Mouse (Mus musculus): ENCODE measurements around the gene Foxo1. TPM values are rescaled to one million over a fixed set of nuclear protein-coding genes. Genes with fewer than 3 reads are reported as not detected.

Gene Foxo1
- polyA plus RNA-seq, 1 experiment from 2014 or later = 2.6 TPM

DNA sequence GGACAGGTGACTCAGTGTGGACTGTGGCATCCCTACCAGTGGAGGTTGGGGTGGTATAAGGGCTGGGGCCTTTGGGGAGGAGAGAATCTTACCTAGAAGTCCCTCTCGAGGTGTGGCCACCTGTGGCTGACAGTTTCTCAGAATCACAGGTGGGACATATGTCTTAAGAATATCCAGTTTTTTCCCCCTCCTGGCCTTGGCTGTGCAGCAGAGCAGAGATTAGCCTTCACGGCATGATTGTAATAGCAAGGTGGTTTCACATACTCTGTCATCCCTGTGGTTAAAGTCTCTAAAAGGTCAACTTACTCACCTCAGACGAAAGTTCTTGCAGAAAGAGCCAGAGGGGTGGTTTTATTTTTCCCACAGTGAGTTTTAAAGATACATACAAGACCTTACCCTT is 2.4 kb downstream of the Foxo1 start:
- Histone ChIP-seq H3K4me2 (peak overlapping the region; percentile 98), H3K9me3 (replicated peaks) (no peaks in the 10 kb centered on the region), H3K36me3 (no peaks in the 10 kb centered on the region), H3K4me1 (peaks cover 39% of the 10 kb centered on the region), H3K27me3 (replicated peaks) (peaks cover 37% of the 10 kb centered on the region), H3K27ac (no peak overlapping the region), H3K9ac (0 out of 2 replicates have a peak overlapping the region, but pooled peaks have one; percentile 80), H3K4me3 (peak overlapping the region; percentile 83)
- ATAC-seq = no peak
- WGBS (ENCODE audit: insufficient replicate concordance) = 26% methylated on average over 3 of the region's 3 CpGs

DNA sequence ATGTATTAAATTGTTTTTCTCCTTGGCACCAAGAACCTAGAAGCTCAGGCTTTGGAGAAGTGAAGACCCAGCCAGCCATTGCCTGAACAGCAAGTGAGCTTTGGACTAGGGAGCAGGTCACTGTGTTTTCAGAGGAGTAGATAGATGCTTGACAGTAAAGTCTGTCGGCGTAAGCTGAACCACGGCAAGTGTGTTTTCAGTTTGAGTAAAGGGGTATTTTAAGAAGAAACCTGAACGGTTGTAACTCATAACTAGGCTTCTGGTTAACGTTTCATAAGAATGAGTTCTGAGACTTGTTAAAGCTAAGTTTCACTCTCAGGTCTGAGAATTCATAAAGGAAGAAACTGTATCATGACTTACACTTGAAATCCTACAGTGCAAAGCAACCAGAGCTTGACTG is 3.2 kb downstream of the Foxo1 start:
- no peak overlapping the region for H3K4me3 ChIP-seq
- no peaks in the 10 kb centered on the region for H3K36me3 ChIP-seq
- peaks cover 36% of the 10 kb centered on the region for H3K4me1 ChIP-seq
- H3K4me2 ChIP-seq = no peak overlapping the region
- no peak overlapping the region for H3K27ac ChIP-seq
- no peak overlapping the region for H3K9ac ChIP-seq
- no peaks in the 10 kb centered on the region for H3K9me3 ChIP-seq (replicated peaks)
- WGBS (ENCODE audit: insufficient replicate concordance) = 75% methylated on average over 5 of the region's 5 CpGs
- H3K27me3 ChIP-seq (replicated peaks) = peaks cover 28% of the 10 kb centered on the region
- no peak for ATAC-seq

DNA sequence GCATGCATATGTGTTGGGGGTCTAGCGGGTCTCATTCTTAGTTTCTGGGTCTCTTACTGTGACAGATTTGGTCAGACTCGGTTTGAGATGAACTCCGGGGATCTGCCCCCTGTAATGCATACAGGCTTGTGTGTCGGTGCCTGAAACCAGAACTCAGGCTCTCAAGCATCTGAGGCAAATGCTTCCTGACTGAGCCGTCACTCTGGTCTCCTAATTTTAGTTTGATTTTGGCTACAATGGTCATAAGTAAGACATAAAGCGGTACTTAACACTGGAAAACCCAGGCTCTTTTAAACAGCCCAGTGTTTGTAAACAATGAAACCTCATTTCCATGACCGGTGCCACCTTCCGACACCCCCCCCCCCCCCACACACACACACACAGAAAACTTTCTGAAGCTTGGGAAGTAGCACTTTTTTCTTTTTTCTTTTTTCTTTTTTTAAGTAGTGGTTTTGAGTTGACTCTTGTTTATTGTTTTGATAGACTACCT is 4.3 kb downstream of the Foxo1 start:
- WGBS (ENCODE audit: insufficient replicate concordance) = 74% methylated on average over 8 of the region's 8 CpGs
- no peak overlapping the region for H3K9ac ChIP-seq
- H3K9me3 ChIP-seq (replicated peaks) = no peaks in the 10 kb centered on the region
- peaks cover 23% of the 10 kb centered on the region for H3K27me3 ChIP-seq (replicated peaks)
- ATAC-seq = no peak
- H3K4me2 ChIP-seq = no peak overlapping the region
- H3K36me3 ChIP-seq = no peaks in the 10 kb centered on the region
- H3K27ac ChIP-seq = no peak overlapping the region
- no peak overlapping the region for H3K4me3 ChIP-seq
- peaks cover 27% of the 10 kb centered on the region for H3K4me1 ChIP-seq

DNA sequence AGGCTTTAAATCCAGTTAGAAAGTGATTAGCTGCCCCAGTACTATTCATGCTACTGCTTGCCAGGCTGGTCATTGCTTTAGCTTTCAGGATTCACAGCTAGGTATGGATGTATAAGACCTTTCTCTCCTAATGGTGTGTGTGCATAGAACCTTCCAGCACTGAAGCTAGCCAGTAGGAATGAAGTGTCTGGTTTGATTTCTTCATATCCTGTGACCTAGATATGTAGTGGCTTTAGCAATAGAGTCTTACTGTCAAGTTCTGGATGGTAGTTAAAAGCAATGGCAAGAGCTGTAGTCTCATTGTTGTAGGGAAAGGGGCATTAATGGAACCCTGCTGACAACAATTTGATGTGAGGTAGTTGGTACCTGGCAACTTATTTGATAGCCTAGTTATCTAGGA is 6.3 kb downstream of the Foxo1 start:
- peaks cover 18% of the 10 kb centered on the region for H3K4me1 ChIP-seq
- peaks cover 12% of the 10 kb centered on the region for H3K27me3 ChIP-seq (replicated peaks)
- H3K9me3 ChIP-seq (replicated peaks) = no peaks in the 10 kb centered on the region
- no peak overlapping the region for H3K4me3 ChIP-seq
- no peak overlapping the region for H3K4me2 ChIP-seq
- no peak for ATAC-seq
- H3K9ac ChIP-seq = no peak overlapping the region
- H3K36me3 ChIP-seq = 0 out of 2 replicates have a peak, but pooled peaks cover 2% of the 10 kb centered on the region
- no peak overlapping the region for H3K27ac ChIP-seq

DNA sequence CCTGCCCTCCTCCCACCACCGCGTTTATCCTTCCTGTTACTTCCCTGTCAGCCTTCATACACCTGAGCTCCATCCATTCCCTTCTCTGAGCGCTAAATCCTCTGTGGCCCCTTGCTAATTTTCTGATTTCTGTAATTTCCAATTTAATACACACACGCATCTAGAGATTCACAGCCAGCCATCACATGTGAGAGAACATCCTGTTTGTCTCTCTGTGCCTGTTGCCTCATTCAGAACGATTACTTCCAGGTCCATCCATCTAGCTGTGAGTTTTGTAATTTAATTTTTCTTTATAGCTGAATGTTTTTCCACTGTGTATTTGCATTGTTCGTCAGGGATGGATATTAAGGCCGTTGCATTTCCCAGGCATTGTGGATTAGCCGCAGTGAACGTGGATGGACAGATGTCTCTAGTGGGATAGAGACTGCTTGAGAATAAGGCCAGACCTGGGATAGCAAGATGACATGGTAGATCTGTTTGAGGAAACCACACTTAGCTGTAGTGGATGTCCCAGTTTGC is 7.0 kb downstream of the Foxo1 start:
- WGBS (ENCODE audit: insufficient replicate concordance) = 74% methylated on average over 9 of the region's 9 CpGs
- peaks cover 12% of the 10 kb centered on the region; the same call in 1 of the 2 replicates for H3K4me1 ChIP-seq
- ATAC-seq = no peak

DNA sequence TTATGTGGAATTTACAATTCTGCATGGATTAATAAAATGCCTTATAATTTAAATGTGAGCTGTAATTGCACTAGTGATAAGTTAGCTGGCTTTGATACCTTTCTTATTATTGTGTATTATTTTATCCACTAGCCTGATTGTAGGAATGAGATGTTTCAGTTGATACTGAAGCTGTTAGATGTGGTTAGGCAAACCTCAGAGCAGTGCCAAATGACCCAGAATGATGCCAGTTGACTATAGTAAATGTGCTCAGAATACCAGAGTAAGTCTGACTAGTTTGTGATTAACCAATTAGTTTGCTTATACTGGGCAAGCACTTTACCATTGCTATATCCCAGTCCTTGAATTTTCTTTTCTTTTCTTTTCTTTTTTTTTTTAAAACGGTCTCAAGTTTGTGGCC is 12.5 kb downstream of the Foxo1 start:
- no peak overlapping the region for H3K9ac ChIP-seq
- WGBS (ENCODE audit: insufficient replicate concordance) = 70% methylated on average over 1 of the region's 1 CpGs
- no peak overlapping the region for H3K4me2 ChIP-seq
- H3K27ac ChIP-seq = no peak overlapping the region
- peaks cover 9% of the 10 kb centered on the region; the same call in 1 of the 2 replicates for H3K4me1 ChIP-seq
- H3K36me3 ChIP-seq = 0 out of 2 replicates have a peak, but pooled peaks cover 2% of the 10 kb centered on the region
- H3K27me3 ChIP-seq (replicated peaks) = no peaks in the 10 kb centered on the region
- no peak overlapping the region for H3K4me3 ChIP-seq
- H3K9me3 ChIP-seq (replicated peaks) = no peaks in the 10 kb centered on the region
- ATAC-seq = no peak

More for the DNA sequence above, 7.0 kb downstream of the Foxo1 start:
- H3K9ac ChIP-seq = no peak overlapping the region
- H3K9me3 ChIP-seq (replicated peaks) = no peaks in the 10 kb centered on the region
- H3K36me3 ChIP-seq = 0 out of 2 replicates have a peak, but pooled peaks cover 2% of the 10 kb centered on the region
- H3K4me3 ChIP-seq = no peak overlapping the region
- H3K4me2 ChIP-seq = no peak overlapping the region
- H3K27ac ChIP-seq = no peak overlapping the region
- peaks cover 6% of the 10 kb centered on the region for H3K27me3 ChIP-seq (replicated peaks)

DNA sequence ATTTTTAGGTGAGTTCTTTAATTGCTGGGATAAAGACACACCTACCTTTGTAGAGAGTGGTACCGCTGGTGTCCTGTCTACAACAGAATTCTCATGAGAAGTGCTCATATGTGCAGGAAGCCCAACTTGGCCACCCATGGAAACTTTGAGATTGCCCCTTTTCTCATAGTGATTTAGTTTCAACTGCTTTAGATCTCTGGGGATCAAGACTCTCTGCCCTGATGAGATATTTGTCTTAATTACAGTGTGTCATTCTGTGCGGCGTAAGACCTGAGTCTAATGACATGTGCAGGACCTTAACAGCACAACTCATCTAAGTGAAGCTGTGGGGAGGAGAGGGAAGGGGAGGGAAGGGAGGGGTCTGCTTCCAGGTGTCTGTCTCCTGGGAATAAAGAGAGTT is 13.7 kb downstream of the Foxo1 start:
- Histone ChIP-seq H3K4me3 (no peak overlapping the region), H3K9ac (no peak overlapping the region), H3K27me3 (replicated peaks) (no peaks in the 10 kb centered on the region), H3K4me1 (peaks cover 9% of the 10 kb centered on the region; the same call in 1 of the 2 replicates), H3K4me2 (no peak overlapping the region), H3K27ac (no peak overlapping the region), H3K9me3 (replicated peaks) (no peaks in the 10 kb centered on the region), H3K36me3 (0 out of 2 replicates have a peak, but pooled peaks cover 2% of the 10 kb centered on the region)
- ATAC-seq = no peak
- 77% methylated on average over 3 of the region's 3 CpGs for WGBS (ENCODE audit: insufficient replicate concordance)

DNA sequence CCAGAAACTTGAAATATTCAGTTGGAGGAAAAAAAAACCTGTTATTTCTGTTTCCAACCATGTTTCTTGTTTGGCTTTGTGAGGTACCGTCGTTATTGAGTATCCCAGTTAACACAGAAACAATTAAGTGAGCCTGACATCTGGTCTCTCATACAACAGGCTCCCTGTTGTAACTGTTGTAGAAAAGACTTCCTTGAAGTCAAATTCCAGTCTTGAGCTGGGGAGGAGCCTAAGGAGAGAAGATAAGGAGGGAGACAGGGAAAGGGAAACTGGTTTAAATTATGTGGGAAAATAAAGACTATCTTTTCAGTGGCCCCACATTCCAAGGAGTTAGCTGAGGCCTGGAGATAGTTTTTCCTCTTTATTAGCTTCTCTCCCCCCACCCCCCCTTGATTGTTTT is 14.2 kb downstream of the Foxo1 start:
- H3K4me2 ChIP-seq = no peak overlapping the region
- H3K4me3 ChIP-seq = no peak overlapping the region
- no peak overlapping the region for H3K27ac ChIP-seq
- 0 out of 2 replicates have a peak, but pooled peaks cover 2% of the 10 kb centered on the region for H3K36me3 ChIP-seq
- H3K9me3 ChIP-seq (replicated peaks) = no peaks in the 10 kb centered on the region
- H3K27me3 ChIP-seq (replicated peaks) = no peaks in the 10 kb centered on the region
- no peak overlapping the region for H3K9ac ChIP-seq
- peaks cover 9% of the 10 kb centered on the region; the same call in 1 of the 2 replicates for H3K4me1 ChIP-seq
- no peak for ATAC-seq
- WGBS (ENCODE audit: insufficient replicate concordance) = 68% methylated on average over 2 of the region's 2 CpGs

DNA sequence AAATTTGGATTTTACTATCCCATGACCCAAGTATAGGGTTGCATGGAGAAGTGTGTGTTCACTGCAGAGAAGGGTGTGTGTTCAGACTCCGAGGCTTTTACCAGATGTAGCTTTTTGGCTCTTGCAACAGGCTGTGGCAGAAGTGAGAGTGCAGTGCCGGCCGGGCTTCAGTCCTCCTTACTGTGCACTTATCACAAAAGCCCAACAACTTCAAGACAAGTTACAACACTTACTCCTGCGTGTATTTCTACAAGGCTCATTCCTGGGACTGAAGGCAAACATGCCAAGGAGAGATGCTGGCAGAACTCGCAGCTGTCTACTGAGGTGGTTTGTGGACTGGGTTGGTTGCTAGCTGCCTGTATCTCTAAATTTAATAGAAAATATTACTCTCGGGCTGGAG is 15.4 kb downstream of the Foxo1 start:
- no peak for ATAC-seq
- WGBS (ENCODE audit: insufficient replicate concordance) = 69% methylated on average over 6 of the region's 6 CpGs

DNA sequence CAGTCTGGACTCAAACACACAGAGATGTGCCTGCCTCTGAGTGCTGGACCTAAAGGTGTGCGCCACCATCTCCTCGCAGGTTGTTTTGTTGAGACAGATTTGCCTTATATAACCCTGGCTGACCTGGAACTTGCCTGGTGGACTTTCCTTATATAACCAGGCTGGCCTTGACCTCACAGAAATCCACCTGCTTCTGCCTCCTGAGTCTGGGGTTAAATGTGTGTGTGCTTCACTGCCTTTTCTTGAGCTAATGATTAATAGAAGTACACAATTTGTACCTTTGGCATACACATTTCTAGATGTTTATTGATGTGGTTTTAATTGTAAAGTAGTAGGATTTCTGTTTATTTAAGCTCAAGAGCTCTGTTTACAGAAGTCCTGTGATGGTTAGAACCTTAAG is 22.7 kb downstream of the Foxo1 start:
- H3K9ac ChIP-seq = no peak overlapping the region
- no peak overlapping the region for H3K4me3 ChIP-seq
- WGBS (ENCODE audit: insufficient replicate concordance) = 88% methylated on average over 2 of the region's 2 CpGs
- no peaks in the 10 kb centered on the region for H3K36me3 ChIP-seq
- H3K4me2 ChIP-seq = no peak overlapping the region
- no peaks in the 10 kb centered on the region for H3K9me3 ChIP-seq (replicated peaks)
- peaks cover 20% of the 10 kb centered on the region for H3K4me1 ChIP-seq
- no peak for ATAC-seq
- no peaks in the 10 kb centered on the region for H3K27me3 ChIP-seq (replicated peaks)
- no peak overlapping the region for H3K27ac ChIP-seq

More for the DNA sequence above, 15.4 kb downstream of the Foxo1 start:
- Histone ChIP-seq H3K27me3 (replicated peaks) (no peaks in the 10 kb centered on the region), H3K27ac (no peak overlapping the region), H3K4me2 (no peak overlapping the region), H3K4me3 (no peak overlapping the region), H3K4me1 (peaks cover 6% of the 10 kb centered on the region; the same call in 1 of the 2 replicates), H3K36me3 (no peaks in the 10 kb centered on the region), H3K9ac (no peak overlapping the region), H3K9me3 (replicated peaks) (no peaks in the 10 kb centered on the region)

DNA sequence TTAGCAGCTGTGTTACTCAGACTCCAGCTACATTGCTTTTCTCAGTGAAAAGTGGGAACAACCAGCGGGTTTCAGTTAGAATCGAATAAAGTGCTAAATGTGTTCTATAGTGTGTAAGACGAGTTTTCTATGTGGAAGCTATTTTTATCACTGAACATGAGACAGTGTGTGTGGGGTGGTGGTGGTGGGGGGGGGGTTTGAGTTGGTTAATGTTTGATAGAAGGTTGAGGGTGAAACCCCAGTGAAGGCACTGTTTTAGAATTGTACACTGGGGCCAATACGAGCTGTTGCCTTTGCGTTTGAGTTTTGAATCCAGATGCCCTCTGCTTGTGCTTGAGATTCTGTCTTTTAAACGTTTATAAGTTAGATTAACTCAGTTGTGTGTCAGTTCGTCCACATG is 24.4 kb downstream of the Foxo1 start:
- H3K9ac ChIP-seq = no peak overlapping the region
- no peaks in the 10 kb centered on the region for H3K36me3 ChIP-seq
- H3K4me2 ChIP-seq = peak overlapping the region; percentile 31
- no peaks in the 10 kb centered on the region for H3K9me3 ChIP-seq (replicated peaks)
- 52% methylated on average over 7 of the region's 7 CpGs for WGBS (ENCODE audit: insufficient replicate concordance)
- no peak overlapping the region for H3K27ac ChIP-seq
- no peak overlapping the region for H3K4me3 ChIP-seq
- peaks cover 34% of the 10 kb centered on the region for H3K4me1 ChIP-seq
- ATAC-seq = no peak
- H3K27me3 ChIP-seq (replicated peaks) = no peaks in the 10 kb centered on the region

DNA sequence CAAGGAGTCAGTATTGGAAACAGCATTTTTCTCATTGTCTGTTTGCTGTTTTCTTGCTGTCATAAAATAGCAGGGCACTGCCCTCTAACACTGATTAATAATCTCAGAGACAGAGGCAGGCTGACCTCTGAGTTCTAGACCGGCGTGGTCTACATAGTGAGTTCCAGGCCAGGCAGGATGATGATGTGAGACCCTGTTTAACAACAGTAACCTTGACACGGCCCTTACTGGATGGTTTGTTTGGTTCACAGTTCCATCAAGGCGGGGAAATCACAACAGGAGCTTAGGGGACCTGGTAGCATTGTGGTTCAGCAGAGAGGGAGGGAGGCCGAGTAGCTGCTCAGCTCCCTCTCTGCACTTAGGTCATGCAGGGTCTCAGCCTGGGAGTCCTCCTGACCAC is 25.8 kb downstream of the Foxo1 start:
- Histone ChIP-seq H3K9me3 (replicated peaks) (no peaks in the 10 kb centered on the region), H3K4me2 (no peak overlapping the region), H3K27ac (no peak overlapping the region), H3K36me3 (no peaks in the 10 kb centered on the region), H3K4me3 (no peak overlapping the region), H3K9ac (no peak overlapping the region), H3K27me3 (replicated peaks) (no peaks in the 10 kb centered on the region), H3K4me1 (peaks cover 48% of the 10 kb centered on the region)
- no peak for ATAC-seq
- WGBS (ENCODE audit: insufficient replicate concordance) = 64% methylated on average over 5 of the region's 5 CpGs

DNA sequence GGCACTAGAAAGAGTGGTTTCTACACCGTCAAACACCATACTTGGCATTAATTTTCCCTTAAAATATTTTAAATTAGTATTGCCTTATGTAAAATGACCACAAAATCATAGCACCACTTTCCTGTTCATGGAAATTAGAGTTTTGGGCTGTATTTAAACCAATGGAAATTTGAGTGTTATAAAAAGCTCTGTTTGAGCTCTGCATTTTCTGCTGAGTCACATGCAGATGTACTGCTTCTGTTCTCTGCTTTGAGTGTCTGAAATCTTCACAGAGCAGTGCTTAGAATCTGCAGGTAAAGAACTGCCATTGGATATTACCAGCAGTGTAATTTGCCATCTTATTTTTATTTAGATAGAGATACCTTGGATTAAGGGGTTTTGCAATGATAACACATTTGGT is 27.6 kb downstream of the Foxo1 start:
- no peak overlapping the region for H3K27ac ChIP-seq
- no peaks in the 10 kb centered on the region for H3K9me3 ChIP-seq (replicated peaks)
- H3K4me3 ChIP-seq = no peak overlapping the region
- H3K9ac ChIP-seq = no peak overlapping the region
- no peak overlapping the region for H3K4me2 ChIP-seq
- 59% methylated on average over 1 of the region's 1 CpGs for WGBS (ENCODE audit: insufficient replicate concordance)
- ATAC-seq = no peak
- H3K36me3 ChIP-seq = no peaks in the 10 kb centered on the region
- no peaks in the 10 kb centered on the region for H3K27me3 ChIP-seq (replicated peaks)
- H3K4me1 ChIP-seq = peaks cover 65% of the 10 kb centered on the region
